Mouse (Mus musculus) 416B (cell line): ENCODE data around the gene Morn4.

Experiments used
- DNase-seq: peaks from one replicate; pipeline ENCODE4 v3.0.0; 2011; ENCODE audit warnings: low read depth

Gene Morn4

DNA sequence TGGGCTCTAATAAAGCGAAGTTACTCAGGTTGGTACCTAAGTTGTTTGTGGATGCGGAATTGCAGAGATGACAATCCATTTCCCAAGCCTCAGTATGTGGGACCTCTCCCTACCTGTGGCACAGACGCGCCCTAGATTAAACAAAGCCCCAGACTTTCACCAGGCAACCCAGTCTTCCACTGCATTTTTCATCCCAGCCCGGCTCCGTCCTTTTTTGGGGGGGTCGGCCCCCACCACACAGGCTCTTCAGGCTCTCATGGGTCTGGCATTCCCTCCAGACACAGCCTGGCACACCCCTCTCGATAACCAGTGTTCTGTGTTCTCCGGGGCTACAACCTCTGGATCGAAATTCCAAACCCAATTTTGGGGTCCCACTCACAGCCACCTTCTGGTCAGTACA, 467 bp downstream of the Morn4 start:
- DNase-seq = no peak

DNA sequence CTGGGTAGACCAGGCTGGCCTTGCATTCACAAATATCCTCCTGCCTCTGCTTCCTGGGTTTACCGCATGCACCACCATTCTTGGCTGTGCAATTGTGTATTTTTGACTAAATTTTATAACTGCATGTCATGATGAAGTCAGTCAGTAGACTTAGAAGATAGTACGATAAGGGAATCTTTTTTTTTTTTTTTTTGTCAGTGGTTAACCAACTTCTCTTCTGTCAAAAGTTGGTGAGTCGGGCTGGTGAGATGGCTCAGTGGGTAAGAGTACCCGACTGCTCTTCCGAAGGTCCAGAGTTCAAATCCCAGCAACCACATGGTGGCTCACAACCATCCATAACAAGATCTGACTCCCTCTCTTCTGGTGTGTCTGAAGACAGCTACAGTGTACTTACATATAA, 4.5 kb downstream of the Morn4 start:
- peak; percentile 68 for DNase-seq

DNA sequence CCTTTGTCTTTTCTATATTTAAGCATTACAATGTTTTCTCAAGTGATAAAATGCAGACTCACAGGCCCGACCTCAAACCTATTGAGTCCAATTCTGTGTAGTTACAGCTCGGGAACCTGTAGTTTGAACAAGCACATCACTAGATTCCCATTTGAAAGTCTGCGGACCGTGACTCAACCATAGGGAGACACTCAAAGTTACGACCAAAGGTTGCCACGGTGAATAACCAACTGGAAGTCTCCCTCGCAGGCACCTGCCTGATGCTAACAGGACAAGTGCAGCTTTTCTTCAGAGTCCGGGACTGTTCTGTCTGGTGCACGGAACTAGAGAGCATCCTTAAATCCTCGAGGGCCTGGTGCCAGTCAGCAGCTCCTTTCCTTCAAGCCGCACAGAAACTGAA, 5.7 kb downstream of the Morn4 start:
- no peak for DNase-seq

DNA sequence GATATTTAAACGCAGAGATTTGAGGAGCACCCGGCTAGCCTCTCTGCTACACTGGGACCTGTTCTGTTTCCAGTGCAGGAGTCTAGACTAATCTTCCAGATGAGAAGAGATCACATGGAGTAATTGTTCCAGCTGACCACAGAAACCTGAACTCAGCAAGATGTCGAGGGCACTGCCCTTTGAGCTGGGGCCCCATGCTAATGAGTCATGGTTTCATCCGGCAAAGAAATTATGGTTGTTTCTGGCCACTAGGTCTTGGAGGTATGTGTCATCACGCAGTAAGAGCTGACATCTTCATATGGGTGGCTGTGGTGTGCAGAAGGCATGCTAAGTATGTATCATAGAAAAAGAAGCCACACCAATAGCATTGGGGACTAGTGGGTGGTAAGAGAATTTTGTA, 6.2 kb downstream of the Morn4 start:
- peak; percentile 94 for DNase-seq

DNA sequence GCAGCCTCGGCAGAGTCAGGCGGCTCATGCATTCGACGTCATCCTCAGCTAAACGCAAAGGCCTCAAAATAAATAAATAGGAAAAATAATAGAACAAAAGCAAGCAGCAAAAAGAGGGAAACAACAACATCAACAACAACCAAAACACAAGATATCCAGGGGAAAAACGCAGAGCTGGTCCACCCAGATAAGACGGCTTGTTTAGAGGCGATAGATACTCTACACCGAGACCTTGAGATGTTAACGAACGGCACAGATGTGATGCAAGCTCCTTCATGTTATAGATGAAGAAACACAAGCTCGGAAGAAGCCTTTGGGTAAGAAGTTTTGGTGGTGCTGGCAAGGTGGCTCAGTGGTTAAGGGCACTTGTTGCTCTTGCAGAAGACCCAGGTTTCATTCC, 7.2 kb downstream of the Morn4 start:
- no peak for DNase-seq

DNA sequence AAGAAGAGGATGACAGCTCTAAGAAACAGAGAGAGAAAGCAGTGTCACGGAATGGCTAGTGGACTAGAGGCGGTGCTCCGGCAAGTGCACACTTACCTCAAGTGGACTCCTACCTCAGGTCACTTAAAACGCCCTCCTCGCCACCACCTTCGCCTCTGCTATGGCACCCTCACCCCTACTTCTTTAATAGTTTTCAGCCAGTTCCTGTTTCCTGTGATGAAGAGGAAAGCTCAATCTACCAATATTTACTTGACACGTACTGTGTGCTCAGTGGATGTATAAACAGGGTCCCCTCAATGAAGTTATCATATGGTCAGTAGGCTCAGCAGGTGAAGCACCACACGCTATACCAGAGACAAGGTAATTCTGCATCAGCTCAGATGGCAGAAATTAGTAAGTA, 7.6 kb downstream of the Morn4 start:
- no peak for DNase-seq

DNA sequence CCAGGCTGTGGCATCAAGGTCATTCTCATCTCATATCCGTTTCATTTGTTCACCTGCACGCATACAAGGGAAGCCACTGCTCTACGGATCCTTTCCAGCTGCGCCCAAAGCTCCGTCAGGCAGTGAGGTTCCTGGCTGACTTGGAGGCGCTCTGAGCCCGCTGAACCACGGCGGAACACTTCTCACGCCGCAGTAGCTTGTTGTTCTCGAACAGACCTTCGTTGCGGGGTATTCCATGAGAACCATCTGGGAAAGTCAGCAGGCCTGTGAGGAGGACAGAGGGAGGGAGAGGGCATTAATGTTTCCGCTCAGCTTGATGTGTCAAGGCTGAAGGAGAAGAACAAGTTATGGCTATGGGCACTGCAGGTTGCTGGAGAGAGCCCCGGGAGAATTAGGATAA, 10.2 kb downstream of the Morn4 start:
- DNase-seq = no peak

DNA sequence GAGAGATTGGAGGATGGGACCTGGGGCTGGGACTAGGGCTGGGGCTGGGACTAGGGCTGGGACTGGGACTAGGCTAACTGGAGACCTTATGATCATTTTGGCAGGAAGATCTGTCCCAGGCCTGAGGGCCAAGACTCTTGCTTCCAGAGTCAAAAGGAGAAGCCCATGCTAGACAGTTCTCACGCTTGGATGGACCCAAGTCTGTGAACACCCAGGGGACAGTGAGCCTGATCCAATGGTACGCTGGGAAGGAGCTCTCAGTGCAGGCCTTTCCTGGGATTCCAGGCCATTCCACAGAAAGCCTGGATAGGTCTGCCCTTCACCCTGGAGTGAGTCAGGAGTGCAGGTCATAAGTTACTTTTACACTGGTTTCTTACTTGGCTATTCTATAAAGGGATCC, 11.1 kb downstream of the Morn4 start:
- no peak for DNase-seq

DNA sequence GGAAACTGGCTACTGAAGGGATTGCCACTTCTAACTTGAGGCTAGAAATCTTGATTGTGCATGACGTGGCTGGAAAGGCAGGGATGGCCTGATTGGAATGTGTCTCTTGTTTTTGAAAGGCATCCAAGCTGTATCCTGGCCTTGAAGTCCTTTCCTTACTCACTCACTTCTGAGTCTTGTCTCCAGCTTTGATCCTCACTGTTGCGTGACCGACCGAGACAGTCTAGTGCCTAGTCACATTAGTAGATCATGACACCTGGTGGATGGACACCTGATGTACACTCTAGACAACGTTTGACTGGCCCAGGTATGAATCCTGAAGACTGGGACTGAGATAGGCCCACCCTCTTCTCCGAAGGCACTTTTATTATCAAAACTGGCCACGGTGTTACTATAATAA, 13.4 kb downstream of the Morn4 start:
- DNase-seq = no peak

DNA sequence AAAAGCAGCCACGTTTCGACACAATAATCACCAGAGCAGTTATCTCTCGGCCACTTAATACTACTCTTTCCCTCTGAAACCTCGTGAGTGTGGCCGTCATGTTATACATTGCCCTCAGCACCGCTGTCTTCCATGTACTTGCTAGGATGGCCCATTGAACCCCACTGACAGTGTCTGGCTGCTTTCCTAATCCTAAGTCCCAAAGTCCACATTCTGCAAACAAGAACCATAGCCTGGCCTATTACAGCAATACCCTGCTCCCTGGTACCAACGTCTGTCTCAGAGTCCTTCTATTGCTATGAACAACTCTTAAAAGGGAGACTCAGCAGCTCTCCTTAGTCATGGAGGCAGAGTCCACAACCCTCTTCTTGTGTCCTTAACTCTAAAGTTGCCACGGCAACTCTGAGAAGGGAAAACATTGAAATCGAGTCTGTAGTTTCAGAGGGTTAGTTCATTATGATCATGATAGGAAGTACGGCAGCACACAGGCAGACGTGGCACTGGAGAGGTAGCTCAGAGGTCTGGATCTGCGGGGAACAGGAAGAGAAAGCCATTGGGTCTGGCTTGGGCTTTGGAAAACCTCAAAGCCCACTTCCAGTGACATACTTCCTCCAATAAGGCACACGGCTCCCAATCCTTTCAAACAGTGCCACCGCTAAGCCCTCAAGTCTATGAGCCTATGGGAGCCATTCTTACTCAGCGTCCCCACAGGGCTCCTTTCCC, 14.1 kb downstream of the Morn4 start:
- DNase-seq = no peak

DNA sequence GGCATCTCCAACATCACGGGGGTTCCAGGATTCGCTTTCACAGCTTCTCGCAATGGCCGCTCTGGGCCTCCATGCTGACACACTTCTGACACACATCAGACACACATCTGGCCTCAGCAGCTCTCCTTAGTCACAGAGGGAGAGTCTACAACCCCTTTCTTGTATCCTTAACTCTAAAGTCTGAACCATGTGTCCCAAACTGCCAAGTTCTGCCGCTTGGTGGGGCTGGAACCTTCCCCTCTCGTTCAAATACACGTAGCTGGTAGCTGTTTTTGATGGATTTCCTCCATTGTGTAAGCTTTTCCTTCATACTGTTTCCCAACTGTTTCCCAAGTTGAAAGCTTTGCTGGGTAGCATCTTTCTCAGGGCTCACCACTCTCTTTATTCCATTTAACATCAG, 14.9 kb downstream of the Morn4 start:
- peak; percentile 56 for DNase-seq

DNA sequence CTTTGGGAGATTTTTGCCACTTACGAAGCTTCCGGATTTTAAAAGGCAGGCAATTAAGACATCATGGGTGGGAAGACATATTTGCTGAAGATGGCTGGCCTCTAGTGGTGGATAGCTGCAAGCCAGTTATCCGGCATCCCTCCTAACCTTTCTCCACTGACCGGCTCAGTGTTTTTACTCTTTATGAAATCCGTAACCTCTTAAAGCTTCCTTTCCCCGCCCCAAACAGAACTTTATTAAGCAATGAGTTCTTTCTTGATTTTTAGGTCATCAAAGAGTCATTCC, 17.0 kb downstream of the Morn4 start:
- DNase-seq = peak; percentile 45

DNA sequence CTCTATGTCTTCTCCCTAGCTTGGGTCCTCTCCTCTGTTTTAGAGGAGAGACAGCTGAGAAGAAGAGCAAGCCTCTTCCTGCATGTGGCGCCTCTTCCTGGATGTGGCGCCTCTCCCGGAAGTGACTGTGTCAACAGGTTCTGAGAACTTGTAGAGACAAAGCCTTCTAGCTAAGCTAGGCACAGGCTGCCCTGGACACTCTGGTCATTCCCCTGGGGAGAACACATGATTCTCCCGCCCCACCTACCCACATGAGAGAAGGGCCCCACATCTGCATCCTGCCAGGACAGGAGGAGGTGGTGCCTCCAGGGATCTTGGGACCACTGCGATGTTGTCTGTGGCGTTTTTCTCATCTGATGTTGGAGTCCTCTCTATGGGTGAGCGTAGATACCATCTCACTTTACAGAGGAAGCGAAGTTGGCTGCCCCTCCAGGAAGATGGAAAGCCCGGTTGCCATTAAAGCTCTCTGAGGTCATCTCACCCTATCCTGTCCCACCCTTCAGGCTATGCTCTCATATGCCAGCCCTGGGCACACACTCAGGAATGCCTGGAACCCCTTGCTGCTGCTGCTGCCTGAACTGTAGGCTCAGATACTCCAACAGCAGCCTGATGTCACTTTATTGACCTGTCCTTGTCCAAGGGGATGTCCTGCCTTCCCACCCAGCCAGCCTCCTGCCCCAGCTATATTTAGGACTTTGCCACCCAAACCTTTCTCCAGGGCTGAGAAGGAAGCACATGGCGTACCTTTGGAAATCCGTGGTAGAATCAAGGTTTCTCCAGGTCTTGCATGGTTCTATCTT, 17.5 kb downstream of the Morn4 start:
- DNase-seq = no peak

DNA sequence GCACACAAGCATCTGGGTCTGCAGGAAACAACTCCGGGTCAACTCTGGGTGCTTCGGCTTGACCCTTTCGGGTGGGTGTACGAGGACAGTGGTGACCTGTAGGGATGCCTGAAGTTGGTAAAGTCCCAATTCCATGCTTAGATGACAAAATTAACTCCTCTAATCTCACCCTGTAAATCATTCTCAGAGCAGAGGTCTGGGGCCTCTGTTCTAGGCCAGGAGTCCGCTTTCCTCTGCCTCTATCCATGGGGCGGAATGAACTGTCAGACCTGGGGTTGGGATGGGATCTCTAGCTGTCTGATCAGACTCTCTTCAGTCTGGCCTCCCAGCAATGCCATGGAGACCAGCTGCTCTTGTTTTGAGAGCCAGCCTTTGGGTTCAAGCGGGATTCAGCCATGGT, 24.7 kb downstream of the Morn4 start:
- DNase-seq = no peak

DNA sequence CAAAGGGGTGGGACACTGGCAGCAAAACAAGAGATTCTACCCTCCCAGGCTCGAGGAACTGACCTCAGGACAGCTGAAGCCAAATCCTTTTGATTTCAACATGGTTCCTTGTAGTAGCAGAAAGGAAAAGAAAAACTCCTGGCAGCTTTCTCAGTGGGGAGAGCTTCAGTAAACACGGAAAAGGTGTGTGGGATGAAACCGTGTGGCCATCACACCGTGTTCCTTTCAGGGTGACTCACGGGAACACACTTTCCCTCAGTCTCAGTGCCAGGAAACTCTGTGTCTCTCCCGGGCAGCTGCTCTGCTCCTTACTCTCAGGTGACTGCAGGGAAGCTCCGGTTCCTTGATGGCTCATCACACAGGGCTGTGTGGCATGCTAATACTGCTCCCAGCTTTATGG, 27.7 kb downstream of the Morn4 start:
- no peak for DNase-seq

DNA sequence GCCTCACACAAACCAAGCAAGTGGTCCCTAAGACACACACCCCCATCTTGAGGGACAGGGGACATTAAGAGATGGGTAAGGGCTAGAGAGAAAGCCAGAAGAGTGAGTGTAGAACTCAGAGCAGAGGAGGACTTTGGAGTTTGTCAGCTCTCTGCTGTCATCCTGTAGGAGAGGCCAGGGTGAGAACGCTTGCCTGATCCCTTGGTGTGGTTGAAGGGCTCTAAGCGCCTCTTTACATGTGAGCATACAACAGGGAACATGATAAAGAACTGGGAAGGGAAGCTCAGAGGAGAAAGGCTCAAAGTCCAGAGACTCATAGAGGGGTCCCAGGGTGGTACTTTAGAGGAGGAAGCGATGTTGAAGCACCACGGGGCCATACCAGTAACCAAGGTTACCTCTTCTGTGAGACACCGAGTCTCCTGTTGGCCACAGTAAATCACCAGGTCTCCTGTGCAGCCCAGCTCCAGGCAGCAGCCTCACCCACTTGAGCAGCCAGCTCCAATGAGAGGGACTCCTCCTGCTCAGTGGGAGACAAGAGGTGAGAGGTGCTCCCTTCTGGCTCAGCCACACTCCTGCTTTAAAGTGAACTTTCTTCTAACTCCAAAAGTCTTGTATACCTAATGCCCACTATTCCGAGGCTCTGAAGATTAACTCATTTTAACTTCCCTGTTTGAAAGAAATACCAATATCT, 29.3 kb downstream of the Morn4 start:
- no peak for DNase-seq

DNA sequence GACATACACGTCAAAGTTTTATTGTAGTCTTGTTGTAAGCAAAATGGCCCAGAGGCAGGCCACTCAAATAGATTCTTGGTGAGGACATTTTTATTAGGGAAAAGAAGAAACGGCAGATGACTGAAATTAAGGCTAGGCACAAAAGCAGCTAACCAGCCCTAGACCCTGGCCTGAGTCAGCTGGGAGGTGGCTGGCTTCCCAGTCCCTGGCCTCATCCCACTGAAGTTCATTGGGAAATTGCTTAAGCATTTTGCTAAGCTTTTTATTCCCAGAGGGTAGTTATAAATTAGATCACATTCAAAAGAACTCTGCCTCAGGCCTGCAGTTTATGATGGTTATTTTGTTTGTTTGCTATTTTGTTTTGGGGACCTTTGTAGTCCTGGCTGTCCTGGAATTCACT, 30.3 kb downstream of the Morn4 start:
- no peak for DNase-seq

DNA sequence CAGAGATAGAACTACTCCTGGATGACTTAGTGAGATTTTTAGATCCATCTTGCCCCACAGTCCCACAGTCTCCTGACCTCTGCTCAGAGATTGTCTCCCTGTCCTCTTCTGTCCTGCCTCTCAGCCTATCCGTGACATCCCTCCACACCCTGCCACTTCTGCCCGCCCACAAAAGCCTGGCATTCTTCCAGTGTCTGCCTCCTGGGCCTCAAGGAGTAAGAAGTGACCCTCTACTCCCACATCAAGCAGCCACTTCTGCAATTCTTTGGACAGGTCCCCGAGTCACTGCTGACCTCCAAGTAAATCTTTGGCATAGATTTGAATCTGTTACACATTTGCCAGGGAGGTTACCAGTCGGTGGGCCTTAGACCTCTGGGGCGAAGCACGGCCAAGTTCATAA, 31.9 kb downstream of the Morn4 start:
- peak; percentile 54 for DNase-seq

DNA sequence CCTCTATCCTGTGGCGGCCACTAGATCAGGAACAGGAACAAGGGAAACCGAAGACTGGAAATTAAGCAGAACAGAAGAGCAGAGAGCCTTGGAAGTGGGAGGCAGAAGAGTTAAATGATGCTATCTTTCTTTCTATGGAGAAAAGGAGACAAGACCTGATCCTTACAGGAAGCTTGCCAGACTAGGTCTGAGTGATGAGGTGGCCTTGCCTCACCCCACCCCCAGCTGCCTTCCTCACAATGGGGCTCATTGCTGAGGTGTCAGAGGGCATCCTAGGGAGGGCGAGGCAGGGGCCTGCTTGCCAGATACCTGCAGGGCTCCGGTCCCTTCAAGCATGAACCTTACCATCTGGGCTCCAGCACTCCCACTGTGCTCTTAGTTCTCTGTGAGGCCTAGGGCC, 34.2 kb downstream of the Morn4 start, which contains the start of gene 4933411K16Rik:
4933411K16Rik (plus strand) TSS at position 301 of the 400 bp plus-strand sequence.
- DNase-seq = no peak

DNA sequence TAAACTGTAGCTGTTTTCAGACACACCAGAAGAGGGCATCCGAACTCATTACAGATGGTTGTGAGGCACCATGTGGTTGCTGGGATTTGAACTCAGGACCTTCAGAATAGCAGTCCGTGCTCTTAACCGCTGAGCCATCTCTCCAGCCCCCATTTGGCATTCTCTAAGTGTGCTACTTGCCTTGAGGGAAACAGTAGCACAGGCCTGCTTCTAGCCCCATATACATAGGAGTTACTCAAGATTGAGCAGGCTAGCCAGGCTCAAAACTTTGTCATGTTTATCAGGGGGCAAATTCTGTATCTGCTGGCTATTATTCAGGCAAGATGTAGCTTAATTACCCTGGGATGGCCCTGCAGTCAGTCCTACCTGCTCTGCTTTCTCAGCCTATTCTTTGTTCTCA, 34.8 kb downstream of the Morn4 start:
- DNase-seq = no peak

DNA sequence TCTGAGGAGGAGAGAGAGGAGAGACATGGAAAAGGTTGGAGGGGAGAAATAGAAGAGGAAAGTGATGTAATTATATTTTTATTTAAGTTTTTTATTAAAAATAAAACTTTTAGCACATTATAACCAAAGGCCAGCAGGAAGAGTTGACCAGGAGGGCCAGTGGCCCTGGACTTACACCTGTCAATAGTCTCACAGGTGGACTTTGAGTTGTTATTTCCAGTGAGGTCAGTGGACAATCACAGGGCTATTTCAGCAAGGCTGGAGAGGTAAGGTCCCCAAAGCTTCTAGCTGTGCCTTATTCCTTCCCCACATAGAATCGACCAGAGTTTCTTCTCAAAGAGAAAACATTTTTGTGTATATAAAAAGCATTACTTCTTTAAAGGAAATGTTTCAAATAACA, 35.9 kb downstream of the Morn4 start:
- no peak for DNase-seq

DNA sequence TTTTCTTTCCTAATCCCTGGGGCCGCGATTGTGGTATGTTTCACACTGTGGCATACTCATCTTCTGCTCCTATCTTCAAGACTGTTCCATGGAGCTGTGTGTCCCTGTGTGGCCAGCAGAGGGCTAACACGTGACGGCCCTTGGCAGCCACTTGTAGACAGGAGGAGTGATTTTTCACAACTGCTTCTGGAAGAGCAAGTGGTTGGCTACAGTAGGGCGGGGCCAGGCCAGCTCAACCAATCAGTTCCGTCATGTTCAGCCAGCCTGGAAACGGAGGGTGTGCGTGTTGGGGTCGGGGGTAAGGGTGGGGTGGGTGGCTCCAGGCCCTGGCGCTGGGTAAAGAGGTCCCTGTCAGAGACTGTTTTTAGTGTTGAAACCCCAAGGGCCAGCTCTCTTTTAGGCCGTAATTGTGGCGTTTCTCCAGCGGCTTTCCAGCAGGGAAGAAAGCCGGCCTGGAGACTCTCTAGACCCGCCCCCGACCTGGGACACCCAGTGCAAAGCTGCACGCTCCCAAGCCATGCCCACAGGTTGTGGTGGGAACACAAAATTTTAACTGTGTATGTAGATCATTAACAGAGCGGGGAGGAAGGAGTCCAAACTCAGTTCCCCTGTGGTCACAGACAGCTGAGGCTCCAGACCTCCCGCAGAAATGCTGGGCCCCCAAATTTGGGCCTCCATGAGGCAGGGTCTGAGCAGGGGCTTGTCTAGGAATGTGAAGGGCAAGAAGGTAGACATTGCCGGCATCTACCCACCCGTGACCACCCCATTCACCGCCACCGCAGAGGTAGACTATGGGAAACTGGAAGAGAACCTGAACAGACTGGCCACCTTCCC, 40.7 kb downstream of the Morn4 start, which contains the start of gene Hoga1:
Hoga1 (plus strand) TSS at position 342 of the 834 bp plus-strand sequence.
- peak; percentile 96 for DNase-seq
